ENCODE assay signal across 13 mouse cellular contexts in genomic region chr2:31906407-31906806, GRCm38 (mm10). TPM values are rescaled to one million over a fixed set of nuclear protein-coding genes. Genes with fewer than 3 reads are reported as not detected.
"Had no signal": no experiment of that assay in that cellular context is flagged by ENCODE, and none has a peak within 500 bp of the region (broad histone marks: within the 10 kb centered on the region; RNA-seq: fewer than 3 reads in every experiment).

No protein-coding gene starts in this region.

- DNase-seq: kidney, adult 18-20 months; lung, adult 2 months; lung, postnatal 14 days; thymus, adult 2 months; thymus, postnatal 25 days had no signal

- H3K9me3 ChIP-seq: intestine, embryonic 15.5 days; limb, embryonic 10.5 days; liver, embryonic 15.5 days; megakaryocyte, embryonic 14.5 days; midbrain, embryonic 12.5 days had no signal

- H3K4me1 ChIP-seq: liver, embryonic 15.5 days had no signal

- H3K27ac ChIP-seq: intestine, embryonic 15.5 days; left cerebral cortex, adult 2 months; limb, embryonic 10.5 days; liver, embryonic 15.5 days; macrophage; midbrain, embryonic 12.5 days; stomach, postnatal 0 days had no signal

- H3K4me3 ChIP-seq: intestine, embryonic 15.5 days; left cerebral cortex, adult 2 months; limb, embryonic 10.5 days; liver, embryonic 15.5 days; megakaryocyte, embryonic 14.5 days; midbrain, embryonic 12.5 days had no signal

- H3K27me3 ChIP-seq: intestine, embryonic 15.5 days; liver, embryonic 15.5 days had no signal

- H3K36me3 ChIP-seq: intestine, embryonic 15.5 days; limb, embryonic 10.5 days; liver, embryonic 15.5 days; midbrain, embryonic 12.5 days had no signal

RNA-seq across cellular contexts. Expression of gene Lamc3, which starts 19.3 kb away (rescaled TPM):
- polyA plus RNA-seq: liver, embryonic 15.5 days; macrophage had no signal

RNA-seq across cellular contexts. Expression of gene Aif1l, which starts 43.5 kb away (rescaled TPM):
- polyA plus RNA-seq: macrophage had no signal
